Comparison of ENCODE assay signal across 10 mouse cellular contexts in the genomic region with DNA sequence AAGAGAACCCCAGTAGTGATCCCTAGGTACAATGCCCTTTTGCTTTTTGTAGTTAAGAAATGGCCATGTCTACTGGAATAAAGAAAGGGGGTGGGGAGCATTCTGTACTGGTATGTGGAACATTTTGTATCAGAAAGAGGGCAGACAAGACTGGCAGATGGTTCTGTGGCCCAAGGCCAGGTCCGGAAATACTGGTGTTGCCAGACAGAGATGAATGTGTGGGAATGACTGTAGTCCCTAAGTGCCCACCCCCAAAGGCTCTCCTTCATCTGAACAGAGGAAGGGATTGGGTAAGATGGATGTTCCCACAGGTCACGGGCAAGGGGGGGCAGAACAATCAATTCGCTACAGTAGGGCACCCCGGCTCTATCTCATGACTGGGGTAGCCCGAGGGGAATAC. TPM values are rescaled to one million over a fixed set of nuclear protein-coding genes. Genes with fewer than 3 reads are reported as not detected.
A peak's percentile ranks its signal among the peaks of the same experiment; 100 is the strongest.
DNase-seq lines count a peak whose midpoint lies in the region; ATAC-seq and TF ChIP-seq lines count a peak whose summit lies in the region.
"Had no signal": no experiment of that assay in that cellular context is flagged by ENCODE, and none has a peak within 500 bp of the region (broad histone marks: within the 10 kb centered on the region; RNA-seq: fewer than 3 reads in every experiment).

No protein-coding gene starts in this region.

- no peaks in the 10 kb centered on the region for H3K4me1 ChIP-seq in kidney, embryonic 15.5 days
- no peaks in the 10 kb centered on the region for H3K4me1 ChIP-seq in stomach, postnatal 0 days (replicated peaks; ENCODE audit: control insufficient read depth, insufficient read depth)
- H3K4me1 ChIP-seq: limb, embryonic 13.5 days had no signal

- no peaks in the 10 kb centered on the region for H3K9me3 ChIP-seq in kidney, embryonic 15.5 days (replicated peaks)
- H3K9me3 ChIP-seq in stomach, postnatal 0 days (ENCODE audit: control insufficient read depth, low read length): no peaks in the 10 kb centered on the region
- H3K9me3 ChIP-seq: limb, embryonic 13.5 days had no signal

- no peak for TF ChIP-seq EP300 in stomach, postnatal 0 days (optimal IDR thresholded peaks at IDR 0.05)

- peak; percentile 17 for DNase-seq in kidney, adult 18-20 months
- peak; percentile 66 for DNase-seq in adrenal gland, postnatal 14 days
- DNase-seq in cerebellum, adult 18-20 months: peak; percentile 12 to 22
- peak; percentile 44 to 47 for DNase-seq in layer of hippocampus, postnatal 10 days (ENCODE audit: low spot score in 2 of 2)
- no peak for DNase-seq in stomach, postnatal 0 days (ENCODE audit: low spot score)

- ATAC-seq in kidney, embryonic 15.5 days (replicated peaks; ENCODE audit: low FRiP score): no peak
- no peak for ATAC-seq in stomach, postnatal 0 days (ENCODE audit: low FRiP score, low TSS enrichment)
- ATAC-seq in CD4-positive, CD25-positive, alpha-beta regulatory T cell, adult 4 months: no peak

- no peak overlapping the region for H3K4me3 ChIP-seq in kidney, embryonic 15.5 days (replicated peaks)
- H3K4me3 ChIP-seq in stomach, postnatal 0 days (ENCODE audit: low read depth, low read length): no peak overlapping the region
- H3K4me3 ChIP-seq: limb, embryonic 13.5 days had no signal

- no peak overlapping the region for H3K27ac ChIP-seq in kidney, embryonic 15.5 days
- no peak overlapping the region for H3K27ac ChIP-seq in stomach, postnatal 0 days (replicated peaks)
- H3K27ac ChIP-seq: kidney, postnatal 0 days; limb, embryonic 13.5 days; macrophage had no signal

- no peak overlapping the region for H3K4me2 ChIP-seq in kidney, embryonic 15.5 days
- H3K4me2 ChIP-seq in stomach, postnatal 0 days (replicated peaks; ENCODE audit: low read depth): no peak overlapping the region
- H3K4me2 ChIP-seq: limb, embryonic 13.5 days had no signal

- no peaks in the 10 kb centered on the region for H3K27me3 ChIP-seq in kidney, embryonic 15.5 days
- no peaks in the 10 kb centered on the region for H3K27me3 ChIP-seq in stomach, postnatal 0 days (ENCODE audit: control insufficient read depth, insufficient read depth, low read length)
- H3K27me3 ChIP-seq: limb, embryonic 13.5 days had no signal

- no peak for TF ChIP-seq CTCF in stomach, postnatal 0 days (IDR thresholded peaks at IDR 0.05; ENCODE audit: low read depth)

- no peaks in the 10 kb centered on the region for H3K36me3 ChIP-seq in kidney, embryonic 15.5 days
- H3K36me3 ChIP-seq in stomach, postnatal 0 days (ENCODE audit: control insufficient read depth, insufficient read depth, low read length): no peaks in the 10 kb centered on the region
- H3K36me3 ChIP-seq: limb, embryonic 13.5 days had no signal

- H3K9ac ChIP-seq in kidney, embryonic 15.5 days: no peak overlapping the region
- no peak overlapping the region for H3K9ac ChIP-seq in stomach, postnatal 0 days (ENCODE audit: low read length)
- H3K9ac ChIP-seq: limb, embryonic 13.5 days had no signal

- 89% methylated on average over 5 of the region's 5 CpGs for WGBS in kidney, embryonic 15.5 days
- 80% methylated on average over 5 of the region's 5 CpGs for WGBS in stomach, postnatal 0 days

RNA-seq across cellular contexts. Expression of gene Spred1, which starts 41.6 kb away (rescaled TPM):
- polyA plus RNA-seq in kidney, embryonic 15.5 days (2015; fragmentation: Nextera tagmentation; extraction: Ambion mirVana): 12.1 and 15.0 TPM in 2 replicates
- 63.9 and 64.1 TPM in 2 replicates for total RNA-seq in adrenal gland, postnatal 14 days (2021)
- 10 to 100 TPM; 67.5 to 72.2 TPM for total RNA-seq in layer of hippocampus, postnatal 10 days (2021)
- 5.8 and 5.9 TPM in 2 replicates for polyA plus RNA-seq in stomach, postnatal 0 days (2015; fragmentation: Nextera tagmentation; extraction: Ambion mirVana)
- polyA plus RNA-seq in CD4-positive, CD25-positive, alpha-beta regulatory T cell, adult 4 months (2017; shearing (Covaris generic)): 1 to 10 TPM; 1.1 to 2.3 TPM
